31 mouse cellular contexts compared by ENCODE assay signal in the genomic region with DNA sequence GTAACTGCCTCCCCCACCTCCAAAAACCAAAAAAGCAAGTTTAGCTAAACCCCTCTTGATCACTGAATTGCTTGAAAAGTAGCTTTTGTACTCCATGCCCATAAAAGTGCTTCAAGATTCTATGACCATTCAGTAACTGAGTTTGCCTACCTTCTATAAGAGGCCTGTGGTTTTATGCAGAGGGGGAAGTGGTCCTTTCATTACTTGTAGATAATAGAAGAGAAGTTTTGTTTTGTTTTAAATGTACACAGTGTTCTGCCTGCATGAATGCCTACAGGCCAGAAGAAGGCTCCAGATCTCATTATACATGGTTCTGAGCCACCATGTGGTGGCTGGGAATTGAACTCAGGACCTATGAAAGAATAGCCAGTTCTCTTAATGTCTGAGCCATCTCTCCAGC.
"Had no signal": no experiment of that assay in that cellular context is flagged by ENCODE, and none has a peak within 500 bp of the region (broad histone marks: within the 10 kb centered on the region; RNA-seq: fewer than 3 reads in every experiment).

No protein-coding gene starts in this region.

- H3K4me3 ChIP-seq: left cerebral cortex, adult 2 months; limb, embryonic 10.5 days; limb, embryonic 12.5 days; limb, embryonic 13.5 days; limb, embryonic 15.5 days; liver, embryonic 12.5 days; liver, embryonic 13.5 days; liver, embryonic 15.5 days; lung, embryonic 15.5 days; megakaryocyte, embryonic 14.5 days; midbrain, embryonic 10.5 days; midbrain, embryonic 12.5 days; midbrain, embryonic 15.5 days; myocyte; neural tube, embryonic 12.5 days had no signal

- H3K36me3 ChIP-seq: lung, embryonic 15.5 days; midbrain, embryonic 15.5 days; neural tube, embryonic 12.5 days had no signal

- H3K4me2 ChIP-seq: limb, embryonic 12.5 days; limb, embryonic 13.5 days; limb, embryonic 15.5 days; liver, embryonic 11.5 days; liver, embryonic 12.5 days; liver, embryonic 13.5 days; liver, embryonic 15.5 days; lung, embryonic 14.5 days; lung, embryonic 15.5 days; midbrain, embryonic 11.5 days; midbrain, embryonic 12.5 days; midbrain, embryonic 15.5 days; neural tube, embryonic 12.5 days had no signal

- DNase-seq: left cerebral cortex, postnatal 4 days; liver; liver, embryonic 13.5 days; liver, postnatal 0 days; lung, adult 18-20 months; lung, adult 2 months; lung, embryonic 14.5 days; lung, postnatal 10 days; lung, postnatal 14 days; lung, postnatal 36 days; lung, postnatal 4 days; midbrain, embryonic 14.5 days had no signal

- ATAC-seq: liver, embryonic 12.5 days; liver, postnatal 0 days; midbrain, embryonic 15.5 days; midbrain, embryonic 16.5 days had no signal

- H3K9ac ChIP-seq: limb, embryonic 12.5 days; limb, embryonic 13.5 days; limb, embryonic 15.5 days; liver, embryonic 12.5 days; liver, embryonic 13.5 days; liver, embryonic 14.5 days; liver, embryonic 15.5 days; liver, postnatal 0 days; lung, embryonic 14.5 days; lung, embryonic 15.5 days; midbrain, embryonic 12.5 days; midbrain, embryonic 15.5 days; neural tube, embryonic 12.5 days had no signal

- H3K9me3 ChIP-seq: limb, embryonic 10.5 days; limb, embryonic 12.5 days; limb, embryonic 13.5 days; limb, embryonic 15.5 days; liver, embryonic 12.5 days; liver, embryonic 13.5 days; liver, embryonic 15.5 days; lung, embryonic 15.5 days; megakaryocyte, embryonic 14.5 days; midbrain, embryonic 10.5 days; midbrain, embryonic 12.5 days; midbrain, embryonic 15.5 days; neural tube, embryonic 12.5 days had no signal

- H3K27me3 ChIP-seq: limb, embryonic 12.5 days; limb, embryonic 13.5 days; limb, embryonic 15.5 days; liver, embryonic 12.5 days; liver, embryonic 13.5 days; liver, embryonic 15.5 days; lung, embryonic 15.5 days; megakaryocyte, embryonic 14.5 days; midbrain, embryonic 12.5 days; midbrain, embryonic 15.5 days; neural tube, embryonic 12.5 days had no signal

- H3K27ac ChIP-seq: left cerebral cortex, adult 2 months; limb, embryonic 10.5 days; limb, embryonic 12.5 days; limb, embryonic 13.5 days; limb, embryonic 15.5 days; liver, embryonic 12.5 days; liver, embryonic 13.5 days; liver, embryonic 14.5 days; liver, embryonic 15.5 days; macrophage; midbrain, embryonic 10.5 days; midbrain, embryonic 12.5 days; midbrain, embryonic 15.5 days; neural tube, embryonic 12.5 days had no signal
